Mouse (Mus musculus) E14TG2a.4 (cell line): Measurements from ENCODE around the gene Gstt1.

Experiments
- H3K27me3 ChIP-seq: 2 replicates; pipeline ENCODE4 v1.6.1; 2014; ENCODE audit warnings: low read length, control low read depth; ENCODE audit not compliant: insufficient read depth
- H3K36me3 ChIP-seq: 2 replicates; pipeline ENCODE4 v1.6.1; 2014; ENCODE audit warnings: low read length, control low read depth; ENCODE audit not compliant: insufficient read depth
- H3K4me1 ChIP-seq: replicated peaks from 2 replicates; pipeline ENCODE4 v1.6.1; 2014; ENCODE audit warnings: low read depth, low read length, control low read depth
- H3K4me3 ChIP-seq: replicated peaks from 2 replicates; pipeline ENCODE4 v1.5.1; 2014; ENCODE audit warnings: mild to moderate bottlenecking, low read length
- H3K9me3 ChIP-seq: 2 replicates; pipeline ENCODE4 v1.6.1; 2014; ENCODE audit warnings: low read length, control low read depth
- CTCF ChIP-seq: conservative IDR thresholded peaks from 2 replicates; pipeline ENCODE4 v1.5.1; 2014; ENCODE audit warnings: low read length
- NANOG ChIP-seq: IDR thresholded peaks from 2 replicates; pipeline ENCODE4 v1.6.1; 2014; ENCODE audit warnings: borderline replicate concordance, low read length, mixed read lengths
- POU5F1 ChIP-seq: IDR thresholded peaks from 2 replicates; pipeline ENCODE4 v1.6.1; 2014; ENCODE audit warnings: low read length, borderline replicate concordance

Gene Gstt1

GRCm38 (mm10) chr10:75824530-75824929 lies 26.1 kb upstream of the Gstt1 start:
- H3K36me3 ChIP-seq: no peaks in the 10 kb centered on the region
- no peaks in the 10 kb centered on the region for H3K9me3 ChIP-seq
- H3K27me3 ChIP-seq: 0 out of 2 replicates have a peak, but pooled peaks cover 4% of the 10 kb centered on the region
- no peak overlapping the region for H3K4me3 ChIP-seq
- H3K4me1 ChIP-seq: peaks cover 3% of the 10 kb centered on the region; the same call in 1 of the 2 replicates
- no peak for TF ChIP-seq CTCF
- no peak for TF ChIP-seq POU5F1
- TF ChIP-seq NANOG: no peak

- H3K4me3 ChIP-seq: no peak overlapping the region
- no peak for TF ChIP-seq POU5F1
- no peak for TF ChIP-seq CTCF
- TF ChIP-seq NANOG: no peak
Measured at GRCm38 (mm10) chr10:75823782-75824181, 25.4 kb upstream of the Gstt1 start.

DNA sequence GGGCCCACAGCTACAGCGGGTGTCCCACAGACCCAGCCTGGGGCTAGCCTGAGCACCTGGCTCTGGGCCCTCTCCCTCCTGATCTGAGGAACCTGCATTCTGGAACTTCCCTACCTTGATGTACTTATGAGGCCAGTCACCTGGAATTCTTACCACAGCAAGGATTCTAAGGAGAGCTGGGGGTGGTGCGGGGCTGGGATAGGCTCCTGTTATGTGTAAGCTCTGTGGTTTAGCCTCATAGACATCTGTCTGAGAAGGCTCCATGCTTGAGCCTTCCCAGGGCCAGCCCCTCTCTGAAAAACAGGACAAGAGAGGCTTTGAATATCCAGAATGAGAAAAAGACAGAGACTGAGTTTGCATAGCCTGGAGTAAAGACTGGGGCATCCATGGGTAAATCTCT lies 24.1 kb upstream of the Gstt1 start, which contains the start of gene Gstt4:
TSS of gene Gstt4 (minus strand) at position 101 of the 400 bp plus-strand sequence.
- Histone ChIP-seq H3K27me3 (0 out of 2 replicates have a peak, but pooled peaks cover 4% of the 10 kb centered on the region), H3K4me1 (peaks cover 6% of the 10 kb centered on the region; the same call in 1 of the 2 replicates), H3K4me3 (no peak within 1 kb of the TSS), H3K9me3 (no peaks in the 10 kb centered on the region), H3K36me3 (no peaks in the 10 kb centered on the region)
- TF ChIP-seq CTCF: no peak
- TF ChIP-seq POU5F1: no peak
- TF ChIP-seq NANOG: no peak

More at GRCm38 (mm10) chr10:75823782-75824181, 25.4 kb upstream of the Gstt1 start:
- Histone ChIP-seq H3K27me3 (0 out of 2 replicates have a peak, but pooled peaks cover 4% of the 10 kb centered on the region), H3K9me3 (no peaks in the 10 kb centered on the region), H3K4me1 (peaks cover 3% of the 10 kb centered on the region; the same call in 1 of the 2 replicates), H3K36me3 (no peaks in the 10 kb centered on the region)

GRCm38 (mm10) chr10:75819882-75820281 lies 21.5 kb upstream of the Gstt1 start:
- TF ChIP-seq CTCF (no peak), POU5F1 (no peak), NANOG (no peak)
- Histone ChIP-seq H3K9me3 (0 out of 2 replicates have a peak, but pooled peaks cover 4% of the 10 kb centered on the region), H3K36me3 (no peaks in the 10 kb centered on the region)

DNA sequence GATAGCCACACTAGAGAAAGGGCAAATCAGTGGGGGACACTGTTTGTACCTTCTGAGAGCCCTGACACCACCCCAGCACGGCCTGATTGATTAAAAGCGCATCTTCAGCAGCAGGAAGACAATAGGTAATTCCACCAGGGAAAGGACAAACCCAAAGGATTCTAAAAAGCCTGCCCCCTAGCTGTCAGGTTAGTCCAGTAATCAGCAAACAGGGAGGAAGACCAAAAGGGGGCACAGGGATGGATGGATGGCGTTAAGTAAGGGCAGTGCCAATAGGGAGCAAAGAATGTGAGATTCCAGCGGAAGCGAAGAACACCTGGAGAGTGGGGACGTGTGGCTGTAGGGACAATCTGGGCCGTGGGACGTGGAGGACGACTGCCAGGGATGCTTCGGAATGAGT lies 20.3 kb upstream of the Gstt1 start:
- H3K4me1 ChIP-seq: peaks cover 5% of the 10 kb centered on the region; the same call in 1 of the 2 replicates
- 0 out of 2 replicates have a peak, but pooled peaks cover 4% of the 10 kb centered on the region for H3K27me3 ChIP-seq
- H3K4me3 ChIP-seq: no peak overlapping the region
- 0 out of 2 replicates have a peak, but pooled peaks cover 4% of the 10 kb centered on the region for H3K9me3 ChIP-seq
- TF ChIP-seq NANOG (no peak), POU5F1 (no peak), CTCF (peak; percentile 61)
- no peaks in the 10 kb centered on the region for H3K36me3 ChIP-seq

More at GRCm38 (mm10) chr10:75819882-75820281, 21.5 kb upstream of the Gstt1 start:
- Histone ChIP-seq H3K27me3 (0 out of 2 replicates have a peak, but pooled peaks cover 4% of the 10 kb centered on the region), H3K4me3 (no peak overlapping the region), H3K4me1 (peaks cover 5% of the 10 kb centered on the region; the same call in 1 of the 2 replicates)

- no peak overlapping the region for H3K4me3 ChIP-seq
- H3K9me3 ChIP-seq: peaks cover 4% of the 10 kb centered on the region; the same call in 1 of the 2 replicates
- TF ChIP-seq CTCF (no peak), NANOG (no peak), POU5F1 (no peak)
- H3K27me3 ChIP-seq: peaks cover 20% of the 10 kb centered on the region
- no peaks in the 10 kb centered on the region for H3K36me3 ChIP-seq
- H3K4me1 ChIP-seq: peaks cover 11% of the 10 kb centered on the region
Measured at GRCm38 (mm10) chr10:75804217-75804616, 5.8 kb upstream of the Gstt1 start.

GRCm38 (mm10) chr10:75797619-75798175 lies 687 bp downstream of the Gstt1 start:
- Histone ChIP-seq H3K9me3 (no peaks in the 10 kb centered on the region), H3K27me3 (peaks cover 42% of the 10 kb centered on the region), H3K4me1 (peaks cover 61% of the 10 kb centered on the region), H3K36me3 (no peaks in the 10 kb centered on the region), H3K4me3 (peak overlapping the region; percentile 75)
- TF ChIP-seq POU5F1: no peak
- TF ChIP-seq NANOG: no peak
- no peak for TF ChIP-seq CTCF

DNA sequence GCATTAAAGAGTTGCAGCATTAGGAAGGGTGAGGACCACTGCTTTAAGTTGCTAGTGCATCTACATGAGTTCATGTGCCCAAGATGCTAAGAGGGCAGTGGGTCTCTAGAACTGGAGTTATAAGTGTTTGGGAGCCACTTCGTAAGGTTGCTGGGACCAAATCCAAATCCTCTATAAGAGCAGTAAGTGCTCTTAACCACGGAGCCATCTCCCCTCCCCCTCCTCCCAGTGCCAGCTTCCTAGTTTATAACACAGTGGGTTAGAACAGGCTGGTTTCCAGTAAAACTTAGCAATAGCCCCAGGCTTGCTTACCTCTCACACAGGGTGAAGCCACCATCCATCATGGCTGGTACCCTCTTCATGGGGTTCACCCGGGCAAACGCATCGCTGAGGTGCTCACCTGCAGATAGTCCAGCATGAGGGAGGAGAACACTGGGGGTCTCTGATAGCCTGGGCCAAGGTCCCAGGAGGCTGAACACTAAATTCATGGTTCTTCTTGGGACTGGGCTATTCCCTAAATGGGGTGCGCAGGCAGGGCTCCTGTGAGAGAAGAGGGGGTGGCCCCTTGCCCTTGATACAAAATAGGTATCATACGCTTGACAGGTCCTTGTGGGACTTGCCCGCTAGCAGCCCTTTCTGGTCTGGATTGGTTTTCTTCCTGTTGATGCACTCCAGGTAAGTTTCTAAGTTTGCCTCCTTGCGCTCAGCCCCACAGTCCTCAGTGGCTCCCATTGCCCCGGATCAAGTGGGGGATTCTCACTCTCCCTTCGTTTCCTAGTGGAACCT lies 1.5 kb downstream of the Gstt1 start:
- TF ChIP-seq CTCF (no peak), POU5F1 (no peak), NANOG (no peak)
- Histone ChIP-seq H3K27me3 (peaks cover 39% of the 10 kb centered on the region), H3K4me3 (peak overlapping the region; percentile 35), H3K9me3 (no peaks in the 10 kb centered on the region), H3K4me1 (peaks cover 61% of the 10 kb centered on the region), H3K36me3 (no peaks in the 10 kb centered on the region)
